Mouse (Mus musculus): ENCODE results near the gene Ing2. TPM values are rescaled to one million over a fixed set of nuclear protein-coding genes. Genes with fewer than 3 reads are reported as not detected.
A peak's percentile ranks its signal among the peaks of the same experiment; 100 is the strongest.

Gene Ing2
- total and polyA plus RNA-seq, 2 experiments from 2014 or later: 3.0 to 4.1 TPM

DNA sequence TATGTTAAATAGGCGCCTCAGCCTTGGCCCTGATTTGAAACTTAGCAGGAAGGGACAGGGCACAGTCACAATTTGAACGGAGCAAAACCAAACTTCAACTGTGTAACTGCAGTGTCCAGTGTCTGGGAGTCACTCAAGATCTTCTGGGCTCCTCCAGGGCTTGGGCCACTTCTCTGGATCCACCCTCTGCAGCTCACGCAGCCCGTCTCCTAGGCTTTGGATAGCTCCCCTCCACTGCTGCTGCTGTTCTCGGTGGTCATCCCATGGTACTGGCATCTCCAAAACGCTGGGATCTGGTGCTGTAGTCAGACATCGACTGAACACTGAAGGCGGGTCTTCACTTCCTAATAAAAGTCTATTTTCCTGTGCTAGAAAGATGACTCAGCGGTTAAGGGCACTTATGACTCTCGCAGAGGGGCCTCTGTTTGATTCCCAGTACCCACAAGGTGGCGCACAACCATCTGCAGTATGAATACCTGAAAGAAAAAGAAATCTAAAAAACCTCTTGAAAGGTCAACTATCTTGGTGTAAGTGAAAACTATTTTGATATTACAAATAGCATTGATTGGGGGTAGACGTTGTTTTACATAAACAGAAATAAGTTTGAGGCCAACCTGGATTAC, 14.5 kb upstream of the Ing2 start:
- H3K36me3 ChIP-seq (replicated peaks; ENCODE audit: control insufficient read depth, insufficient read depth, low read length): no peaks in the 10 kb centered on the region
- peak; percentile 18 for DNase-seq (ENCODE audit: low spot score)
- H3K4me3 ChIP-seq (ENCODE audit: low read depth, low read length): no peak overlapping the region
- H3K9ac ChIP-seq (replicated peaks; ENCODE audit: low read depth, low read length): no peak overlapping the region
- ATAC-seq (ENCODE audit: insufficient read depth, low read depth): no peak
- 66% methylated on average over 12 of the region's 12 CpGs for WGBS
- H3K27ac ChIP-seq (ENCODE audit: low read depth): no peak overlapping the region
- no peak overlapping the region for H3K4me2 ChIP-seq (ENCODE audit: low read depth, low read length)
- TF ChIP-seq EP300 (IDR thresholded peaks at IDR 0.05; ENCODE audit: low read depth) (no peak), CTCF (IDR thresholded peaks at IDR 0.05; ENCODE audit: low read depth) (peak; percentile 21; the same call in 1 of the 2 replicates)
- H3K4me1 ChIP-seq (ENCODE audit: control insufficient read depth, insufficient read depth): no peaks in the 10 kb centered on the region
- H3K27me3 ChIP-seq (ENCODE audit: control insufficient read depth, insufficient read depth, low read length): no peaks in the 10 kb centered on the region
- no peaks in the 10 kb centered on the region for H3K9me3 ChIP-seq (replicated peaks; ENCODE audit: control insufficient read depth, low read length)

DNA sequence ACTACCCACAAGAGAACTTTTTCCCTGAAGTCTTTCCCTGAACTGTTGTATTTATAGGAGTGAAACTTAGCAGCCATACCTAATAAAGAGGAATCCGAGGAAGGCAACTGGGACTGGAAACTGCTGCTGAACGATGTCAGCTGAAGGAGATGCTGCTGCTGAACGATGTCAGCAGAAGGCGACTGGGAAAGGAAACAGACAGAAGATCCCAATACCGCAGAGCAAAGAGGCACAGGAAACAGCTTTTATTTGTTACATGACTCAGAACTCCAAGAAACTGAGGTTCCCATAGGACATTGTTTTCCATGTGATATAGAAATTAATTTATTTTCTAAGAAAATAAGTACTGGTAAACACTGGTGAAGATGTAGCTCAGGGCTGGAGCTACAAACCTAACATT, 9.1 kb upstream of the Ing2 start:
- Histone ChIP-seq H3K36me3 (replicated peaks; ENCODE audit: control insufficient read depth, insufficient read depth, low read length) (peaks cover 5% of the 10 kb centered on the region; the same call in 1 of the 2 replicates), H3K4me3 (ENCODE audit: low read depth, low read length) (no peak overlapping the region), H3K4me2 (ENCODE audit: low read depth, low read length) (no peak overlapping the region), H3K9ac (replicated peaks; ENCODE audit: low read depth, low read length) (no peak overlapping the region), H3K27me3 (ENCODE audit: control insufficient read depth, insufficient read depth, low read length) (no peaks in the 10 kb centered on the region), H3K27ac (ENCODE audit: low read depth) (no peak overlapping the region), H3K9me3 (replicated peaks; ENCODE audit: control insufficient read depth, low read length) (no peaks in the 10 kb centered on the region), H3K4me1 (ENCODE audit: control insufficient read depth, insufficient read depth) (no peaks in the 10 kb centered on the region)
- DNase-seq (ENCODE audit: low spot score) (no peak), ATAC-seq (ENCODE audit: insufficient read depth, low read depth) (no peak)
- TF ChIP-seq EP300 (IDR thresholded peaks at IDR 0.05; ENCODE audit: low read depth) (no peak), CTCF (IDR thresholded peaks at IDR 0.05; ENCODE audit: low read depth) (no peak)
- WGBS: 24% methylated on average over 5 of the region's 5 CpGs

DNA sequence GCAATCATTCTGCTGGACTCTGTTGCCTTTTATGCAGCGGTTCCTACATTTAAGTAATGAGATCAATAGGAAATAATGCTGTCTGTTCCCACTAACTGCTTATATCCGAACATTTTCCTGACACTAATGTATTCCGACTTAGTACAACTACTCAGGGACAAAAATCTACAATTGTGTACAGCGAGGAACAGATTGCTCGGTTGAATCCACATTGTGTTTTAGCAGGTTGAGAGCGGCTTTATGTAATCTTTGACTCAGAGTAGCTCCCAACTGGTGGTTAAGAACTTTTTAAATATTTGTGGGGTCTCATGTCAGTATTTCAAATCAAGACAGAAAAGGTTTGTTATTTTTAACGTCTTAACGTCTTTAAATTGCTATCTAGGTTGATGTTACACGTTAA, 8.6 kb upstream of the Ing2 start:
- Histone ChIP-seq H3K9ac (replicated peaks; ENCODE audit: low read depth, low read length) (no peak overlapping the region), H3K4me1 (ENCODE audit: control insufficient read depth, insufficient read depth) (no peaks in the 10 kb centered on the region), H3K4me3 (ENCODE audit: low read depth, low read length) (no peak overlapping the region), H3K36me3 (replicated peaks; ENCODE audit: control insufficient read depth, insufficient read depth, low read length) (peaks cover 5% of the 10 kb centered on the region; the same call in 1 of the 2 replicates), H3K9me3 (replicated peaks; ENCODE audit: control insufficient read depth, low read length) (no peaks in the 10 kb centered on the region), H3K4me2 (ENCODE audit: low read depth, low read length) (no peak overlapping the region), H3K27me3 (ENCODE audit: control insufficient read depth, insufficient read depth, low read length) (no peaks in the 10 kb centered on the region), H3K27ac (ENCODE audit: low read depth) (no peak overlapping the region)
- WGBS: 78% methylated on average over 9 of the region's 9 CpGs
- ATAC-seq (ENCODE audit: insufficient read depth, low read depth) (no peak), DNase-seq (ENCODE audit: low spot score) (no peak)
- TF ChIP-seq EP300 (IDR thresholded peaks at IDR 0.05; ENCODE audit: low read depth) (no peak), CTCF (IDR thresholded peaks at IDR 0.05; ENCODE audit: low read depth) (no peak)

DNA sequence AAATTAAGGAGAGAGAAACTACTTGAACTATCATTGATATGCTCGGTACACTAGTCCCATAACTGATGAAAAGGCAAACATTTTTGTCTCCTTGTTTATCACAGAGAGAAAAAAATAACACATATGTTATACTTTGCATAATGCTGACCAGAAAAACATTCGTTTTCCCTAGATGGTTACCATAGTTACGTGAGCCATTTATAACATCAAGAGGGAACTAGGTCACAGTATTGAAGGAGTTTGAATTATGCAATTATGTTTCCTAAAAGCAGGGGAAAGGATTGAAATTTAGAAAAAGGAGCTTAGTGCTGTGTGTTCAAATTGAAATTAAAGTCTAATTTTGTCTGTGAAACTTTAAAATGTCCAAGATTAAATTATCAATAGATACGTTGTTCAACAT, 5.0 kb upstream of the Ing2 start:
- Histone ChIP-seq H3K4me2 (ENCODE audit: low read depth, low read length) (no peak overlapping the region), H3K9me3 (replicated peaks; ENCODE audit: control insufficient read depth, low read length) (no peaks in the 10 kb centered on the region), H3K36me3 (replicated peaks; ENCODE audit: control insufficient read depth, insufficient read depth, low read length) (peaks cover 5% of the 10 kb centered on the region; the same call in 1 of the 2 replicates), H3K4me3 (ENCODE audit: low read depth, low read length) (no peak overlapping the region), H3K27me3 (ENCODE audit: control insufficient read depth, insufficient read depth, low read length) (no peaks in the 10 kb centered on the region), H3K27ac (ENCODE audit: low read depth) (no peak overlapping the region), H3K9ac (replicated peaks; ENCODE audit: low read depth, low read length) (no peak overlapping the region), H3K4me1 (ENCODE audit: control insufficient read depth, insufficient read depth) (no peaks in the 10 kb centered on the region)
- WGBS: 78% methylated on average over 4 of the region's 4 CpGs
- DNase-seq (ENCODE audit: low spot score) (no peak), ATAC-seq (ENCODE audit: insufficient read depth, low read depth) (no peak)
- TF ChIP-seq EP300 (IDR thresholded peaks at IDR 0.05; ENCODE audit: low read depth) (no peak), CTCF (IDR thresholded peaks at IDR 0.05; ENCODE audit: low read depth) (no peak)

DNA sequence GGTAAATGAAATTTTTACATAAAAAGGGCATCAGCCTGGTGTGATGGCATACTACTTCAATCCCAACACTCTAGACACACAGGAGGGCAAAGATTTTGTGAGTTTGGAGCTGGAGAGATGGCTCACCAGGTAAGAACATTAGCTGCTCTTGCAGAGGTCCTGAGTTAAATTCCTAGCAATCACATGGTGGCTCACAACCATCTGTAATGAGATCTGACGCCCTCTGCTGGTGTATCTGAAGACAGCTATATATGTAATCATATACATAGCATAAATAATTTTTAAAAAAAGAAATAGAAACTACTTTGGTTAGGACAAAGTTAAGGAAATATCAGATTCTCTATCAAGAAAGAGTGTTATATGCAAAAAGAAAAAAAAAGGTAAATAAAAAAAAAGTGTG, 4.2 kb upstream of the Ing2 start:
- Histone ChIP-seq H3K27me3 (ENCODE audit: control insufficient read depth, insufficient read depth, low read length) (no peaks in the 10 kb centered on the region), H3K9me3 (replicated peaks; ENCODE audit: control insufficient read depth, low read length) (no peaks in the 10 kb centered on the region), H3K36me3 (replicated peaks; ENCODE audit: control insufficient read depth, insufficient read depth, low read length) (peaks cover 5% of the 10 kb centered on the region; the same call in 1 of the 2 replicates), H3K4me3 (ENCODE audit: low read depth, low read length) (no peak overlapping the region), H3K27ac (ENCODE audit: low read depth) (no peak overlapping the region), H3K4me2 (ENCODE audit: low read depth, low read length) (no peak overlapping the region), H3K4me1 (ENCODE audit: control insufficient read depth, insufficient read depth) (no peaks in the 10 kb centered on the region), H3K9ac (replicated peaks; ENCODE audit: low read depth, low read length) (no peak overlapping the region)
- WGBS: 69% methylated on average over 1 of the region's 1 CpGs
- TF ChIP-seq EP300 (IDR thresholded peaks at IDR 0.05; ENCODE audit: low read depth) (no peak), CTCF (IDR thresholded peaks at IDR 0.05; ENCODE audit: low read depth) (no peak)
- ATAC-seq (ENCODE audit: insufficient read depth, low read depth) (no peak), DNase-seq (ENCODE audit: low spot score) (no peak)

DNA sequence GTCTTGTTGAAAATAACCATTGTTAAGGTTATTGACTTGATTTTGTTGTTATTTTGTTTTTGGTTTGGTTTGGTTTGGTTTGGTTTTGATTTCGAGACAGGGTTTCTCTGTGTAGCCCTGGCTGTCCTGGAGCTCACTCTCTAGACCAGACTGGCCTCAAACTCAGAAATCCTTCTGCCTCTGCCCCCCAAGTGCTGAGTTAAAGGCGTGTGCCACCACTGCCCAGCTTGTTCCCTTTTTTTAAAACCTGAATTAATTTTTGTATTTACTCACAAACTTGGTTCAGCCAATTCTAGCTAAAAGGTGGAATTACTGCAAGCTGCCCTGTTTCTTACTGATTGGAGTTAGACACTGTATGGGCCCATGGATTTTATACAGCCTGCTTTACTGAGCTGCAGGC, 1.3 kb upstream of the Ing2 start:
- Histone ChIP-seq H3K9ac (replicated peaks; ENCODE audit: low read depth, low read length) (no peak overlapping the region), H3K27me3 (ENCODE audit: control insufficient read depth, insufficient read depth, low read length) (no peaks in the 10 kb centered on the region), H3K4me3 (ENCODE audit: low read depth, low read length) (peak overlapping the region; percentile 95), H3K27ac (ENCODE audit: low read depth) (no peak overlapping the region), H3K36me3 (replicated peaks; ENCODE audit: control insufficient read depth, insufficient read depth, low read length) (0 out of 2 replicates have a peak, but pooled peaks cover 2% of the 10 kb centered on the region), H3K4me2 (ENCODE audit: low read depth, low read length) (peak overlapping the region; percentile 91), H3K9me3 (replicated peaks; ENCODE audit: control insufficient read depth, low read length) (no peaks in the 10 kb centered on the region), H3K4me1 (ENCODE audit: control insufficient read depth, insufficient read depth) (peaks cover 3% of the 10 kb centered on the region; the same call in 1 of the 2 replicates)
- DNase-seq (ENCODE audit: low spot score) (no peak), ATAC-seq (ENCODE audit: insufficient read depth, low read depth) (no peak)
- WGBS: 57% methylated on average over 2 of the region's 2 CpGs
- TF ChIP-seq EP300 (IDR thresholded peaks at IDR 0.05; ENCODE audit: low read depth) (no peak), CTCF (IDR thresholded peaks at IDR 0.05; ENCODE audit: low read depth) (no peak)

Data from heart, postnatal 0 days (tissue).